Comparison of ENCODE assay signal across 8 mouse cellular contexts in the genomic region with DNA sequence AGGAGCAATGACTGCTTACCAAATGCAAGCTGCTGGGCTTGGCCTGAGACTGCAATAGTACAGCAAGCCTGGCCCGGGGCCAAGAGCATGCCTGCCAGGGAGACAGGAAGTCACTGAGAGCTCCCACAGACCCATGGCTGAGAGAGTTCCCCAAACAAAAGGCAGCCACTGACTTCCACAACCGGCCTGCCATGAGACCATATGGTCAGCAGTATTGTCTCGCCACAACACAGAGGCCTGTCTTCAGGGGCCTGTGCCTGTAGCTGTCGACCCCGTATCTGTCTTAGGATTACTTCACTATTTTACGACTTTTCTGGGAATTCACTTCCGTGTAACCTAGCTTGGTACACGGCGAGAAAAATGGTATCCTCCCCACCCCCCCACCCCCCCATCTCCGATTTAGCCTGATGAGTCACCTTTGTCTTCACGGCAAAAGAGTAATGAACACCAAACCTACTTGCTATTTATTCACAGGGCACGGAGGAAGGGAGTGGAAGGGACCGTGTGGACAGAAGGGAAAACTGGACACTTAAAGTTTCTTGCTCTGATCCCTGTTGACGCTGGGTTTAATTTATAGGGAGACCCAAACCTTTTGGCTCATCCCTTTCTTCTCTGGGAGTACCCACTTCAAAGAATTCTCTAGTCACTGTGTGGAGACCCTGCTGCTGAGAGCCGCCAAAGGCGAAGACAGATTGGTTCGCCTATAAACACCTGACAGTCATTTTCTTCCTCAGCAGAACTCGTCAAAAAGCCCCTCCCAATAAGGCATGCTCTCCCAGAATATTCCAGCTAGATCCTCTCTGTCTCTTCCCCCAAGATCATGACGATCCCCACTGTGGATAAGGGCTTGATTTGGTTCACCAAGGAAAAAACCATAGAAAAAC. TPM values are rescaled to one million over a fixed set of nuclear protein-coding genes. Genes with fewer than 3 reads are reported as not detected.
DNase-seq lines count a peak whose midpoint lies in the region; ATAC-seq and TF ChIP-seq lines count a peak whose summit lies in the region.

No protein-coding gene starts in this region.

- H3K4me3 ChIP-seq in bone marrow, adult 2 months (replicated peaks; ENCODE audit: control insufficient read depth, low read depth, low read length), result peak overlapping the region; percentile 29
- H3K4me3 ChIP-seq in embryonic fibroblast, embryonic 13.5 days (ENCODE audit: insufficient read depth, low read length), result no peak overlapping the region
- H3K4me3 ChIP-seq in heart, embryonic 11.5 days (ENCODE audit: low read depth, low read length), result no peak overlapping the region
- H3K4me3 ChIP-seq in kidney, embryonic 14.5 days (ENCODE audit: low read length), result peak overlapping the region; percentile 2; the same call in 1 of the 2 replicates
- peak overlapping the region; percentile 23; the same call in 1 of the 2 replicates for H3K4me3 ChIP-seq in limb, embryonic 13.5 days
- no peak overlapping the region for H3K4me3 ChIP-seq in midbrain, embryonic 13.5 days (replicated peaks)
- peak overlapping the region; percentile 56 for H3K4me3 ChIP-seq in small intestine, adult 2 months (ENCODE audit: low read depth, low read length)

- peak overlapping the region; percentile 46; the same call in 1 of the 2 replicates for H3K27ac ChIP-seq in bone marrow, adult 2 months (ENCODE audit: control insufficient read depth, insufficient read depth, low read depth, low read length, poor library complexity)
- H3K27ac ChIP-seq in embryonic fibroblast, embryonic 13.5 days (ENCODE audit: insufficient read depth, low read length), result peak overlapping the region; percentile 89
- peak overlapping the region; percentile 93 for H3K27ac ChIP-seq in heart, embryonic 11.5 days (ENCODE audit: low read depth, low read length)
- peak overlapping the region; percentile 77 for H3K27ac ChIP-seq in kidney, embryonic 14.5 days (ENCODE audit: low read depth, low read length)
- H3K27ac ChIP-seq in limb, embryonic 13.5 days, result peak overlapping the region; percentile 45
- H3K27ac ChIP-seq in midbrain, embryonic 13.5 days, result peak overlapping the region; percentile 84
- H3K27ac ChIP-seq in small intestine, adult 2 months (ENCODE audit: insufficient read depth, low read depth, low read length), result peak overlapping the region; percentile 86

- TF ChIP-seq POLR2A in bone marrow, adult 2 months (IDR thresholded peaks at IDR 0.05; ENCODE audit: borderline replicate concordance, control insufficient read depth, low read depth, low read length), result no peak
- TF ChIP-seq POLR2A in embryonic fibroblast, embryonic 13.5 days (IDR thresholded peaks at IDR 0.05; ENCODE audit: low read depth, low read length), result peak; percentile 38
- TF ChIP-seq POLR2A in small intestine, adult 2 months (IDR thresholded peaks at IDR 0.05; ENCODE audit: low read depth, low read length), result peak; percentile 45; the same call in 1 of the 2 replicates

- 23% methylated on average over 19 of the region's 19 CpGs for WGBS in bone marrow, adult 2 months
- WGBS in heart, embryonic 11.5 days (ENCODE audit: insufficient replicate concordance), result 18% methylated on average over 19 of the region's 19 CpGs
- 6% methylated on average over 19 of the region's 19 CpGs for WGBS in kidney, embryonic 14.5 days
- 12% methylated on average over 19 of the region's 19 CpGs for WGBS in limb, embryonic 13.5 days
- 23% methylated on average over 19 of the region's 19 CpGs for WGBS in midbrain, embryonic 13.5 days
- 17% methylated on average over 19 of the region's 19 CpGs for WGBS in small intestine, adult 2 months

- DNase-seq in yolk sac, embryonic 10.5 days (ENCODE audit: low spot score), result peak; percentile 79

- peaks cover 1% of the 10 kb centered on the region; the same call in 1 of the 2 replicates for H3K4me1 ChIP-seq in bone marrow, adult 2 months (ENCODE audit: control insufficient read depth, insufficient read depth, low read length)
- H3K4me1 ChIP-seq in embryonic fibroblast, embryonic 13.5 days (ENCODE audit: control insufficient read depth, insufficient read depth, low read length), result peaks cover 14% of the 10 kb centered on the region
- H3K4me1 ChIP-seq in heart, embryonic 11.5 days (ENCODE audit: control insufficient read depth, insufficient read depth, low read length), result peaks cover 32% of the 10 kb centered on the region
- H3K4me1 ChIP-seq in kidney, embryonic 14.5 days (ENCODE audit: control insufficient read depth, insufficient read depth, low read length), result peaks cover 45% of the 10 kb centered on the region
- peaks cover 46% of the 10 kb centered on the region for H3K4me1 ChIP-seq in limb, embryonic 13.5 days
- H3K4me1 ChIP-seq in midbrain, embryonic 13.5 days (replicated peaks), result peaks cover 34% of the 10 kb centered on the region
- peaks cover 8% of the 10 kb centered on the region; the same call in 1 of the 2 replicates for H3K4me1 ChIP-seq in small intestine, adult 2 months (ENCODE audit: control insufficient read depth, insufficient read depth, insufficient read length, low read length)

- peak overlapping the region; percentile 51 for H3K4me2 ChIP-seq in heart, embryonic 11.5 days
- H3K4me2 ChIP-seq in kidney, embryonic 14.5 days (replicated peaks; ENCODE audit: low read depth, low read length), result peak overlapping the region; percentile 29
- H3K4me2 ChIP-seq in limb, embryonic 13.5 days (replicated peaks), result peak overlapping the region; percentile 53
- H3K4me2 ChIP-seq in midbrain, embryonic 13.5 days (replicated peaks), result peak overlapping the region; percentile 25

- no peaks in the 10 kb centered on the region for H3K27me3 ChIP-seq in heart, embryonic 11.5 days (ENCODE audit: control insufficient read depth, insufficient read depth, low read length)
- no peaks in the 10 kb centered on the region for H3K27me3 ChIP-seq in kidney, embryonic 14.5 days (ENCODE audit: control insufficient read depth, insufficient read depth, low read length)
- H3K27me3 ChIP-seq in limb, embryonic 13.5 days, result no peaks in the 10 kb centered on the region
- H3K27me3 ChIP-seq in midbrain, embryonic 13.5 days, result no peaks in the 10 kb centered on the region
- H3K27me3 ChIP-seq in small intestine, adult 2 months (ENCODE audit: control insufficient read depth, insufficient read depth, low read length), result no peaks in the 10 kb centered on the region

- TF ChIP-seq CTCF in bone marrow, adult 2 months (IDR thresholded peaks at IDR 0.05; ENCODE audit: control insufficient read depth, insufficient read depth, low read length), result no peak
- TF ChIP-seq CTCF in embryonic fibroblast, embryonic 13.5 days (IDR thresholded peaks at IDR 0.05; ENCODE audit: borderline replicate concordance, insufficient read depth, low read length), result no peak
- no peak for TF ChIP-seq CTCF in small intestine, adult 2 months (IDR thresholded peaks at IDR 0.05; ENCODE audit: extremely low read depth, insufficient read length, insufficient replicate concordance, low read depth, low read length)

- H3K36me3 ChIP-seq in heart, embryonic 11.5 days (ENCODE audit: control insufficient read depth, insufficient read depth, low read length), result no peaks in the 10 kb centered on the region
- H3K36me3 ChIP-seq in kidney, embryonic 14.5 days (ENCODE audit: control insufficient read depth, insufficient read depth, low read length), result no peaks in the 10 kb centered on the region
- H3K36me3 ChIP-seq in limb, embryonic 13.5 days, result no peaks in the 10 kb centered on the region
- no peaks in the 10 kb centered on the region for H3K36me3 ChIP-seq in midbrain, embryonic 13.5 days
- H3K36me3 ChIP-seq in small intestine, adult 2 months (ENCODE audit: control insufficient read depth, insufficient read depth, low read length), result no peaks in the 10 kb centered on the region

- H3K9ac ChIP-seq in heart, embryonic 11.5 days (ENCODE audit: low read depth, low read length), result peak overlapping the region; percentile 66; the same call in 1 of the 2 replicates
- H3K9ac ChIP-seq in kidney, embryonic 14.5 days (ENCODE audit: low read depth, low read length), result peak overlapping the region; percentile 38
- H3K9ac ChIP-seq in limb, embryonic 13.5 days, result peak overlapping the region; percentile 40
- 0 out of 2 replicates have a peak overlapping the region, but pooled peaks have one; percentile 15 for H3K9ac ChIP-seq in midbrain, embryonic 13.5 days (replicated peaks)

- peak; percentile 82 for ATAC-seq in heart, embryonic 11.5 days (replicated peaks; ENCODE audit: insufficient number of reproducible peaks, low FRiP score, low TSS enrichment)
- peak; percentile 63; the same call in 1 of the 2 replicates for ATAC-seq in kidney, embryonic 14.5 days (ENCODE audit: low FRiP score, low TSS enrichment)
- peak; percentile 41; the same call in 1 of the 2 replicates for ATAC-seq in limb, embryonic 13.5 days (ENCODE audit: low FRiP score, low read depth)
- ATAC-seq in midbrain, embryonic 13.5 days, result peak; percentile 87

- H3K9me3 ChIP-seq in heart, embryonic 11.5 days (replicated peaks; ENCODE audit: control insufficient read depth, low read length), result no peaks in the 10 kb centered on the region
- no peaks in the 10 kb centered on the region for H3K9me3 ChIP-seq in kidney, embryonic 14.5 days (ENCODE audit: control insufficient read depth, low read length)
- H3K9me3 ChIP-seq in limb, embryonic 13.5 days, result no peaks in the 10 kb centered on the region
- H3K9me3 ChIP-seq in midbrain, embryonic 13.5 days, result no peaks in the 10 kb centered on the region

RNA-seq across cellular contexts. Expression of a gene that starts 16.2 kb away (rescaled TPM):
- 1.4 and 4.9 TPM in 2 replicates for polyA plus RNA-seq in bone marrow, adult 2 months (2011; ENCODE audit: insufficient read depth, insufficient read length, low replicate concordance, missing spikeins)
- polyA plus RNA-seq in embryonic fibroblast, embryonic 13.5 days (2011; ENCODE audit: insufficient read length, low read depth, missing spikeins), result 1.8 and 2.2 TPM in 2 replicates
- polyA plus RNA-seq in heart, embryonic 11.5 days (2014; fragmentation: Nextera tagmentation; extraction: Ambion mirVana), result 2.1 and 2.6 TPM in 2 replicates
- 8.4 and 9.4 TPM in 2 replicates for polyA plus RNA-seq in kidney, embryonic 14.5 days (2014; fragmentation: Nextera tagmentation; extraction: Ambion mirVana)
- 5.1 and 5.3 TPM in 2 replicates for polyA plus RNA-seq in limb, embryonic 13.5 days (2015; fragmentation: Nextera tagmentation; extraction: Ambion mirVana)
- polyA plus RNA-seq in midbrain, embryonic 13.5 days (2015; fragmentation: Nextera tagmentation; extraction: Ambion mirVana), result 8.3 and 8.6 TPM in 2 replicates
- 1.6 and 3.2 TPM in 2 replicates for polyA plus RNA-seq in small intestine, adult 2 months (2012; rRNA removed)

Comparison
In these comparisons a context has a peak if more than half of its experiments do, and no peak if none do; other contexts are left out.
1. H3K4me3 ChIP-seq: peak in bone marrow, adult 2 months (single experiment), kidney, embryonic 14.5 days (single experiment), limb, embryonic 13.5 days (single experiment) and small intestine, adult 2 months (single experiment); none in embryonic fibroblast, embryonic 13.5 days (single experiment), heart, embryonic 11.5 days (single experiment) and midbrain, embryonic 13.5 days (single experiment).
2. H3K9ac ChIP-seq: peak in every context shown above with its lines; median percentile 66 in heart, embryonic 11.5 days; 40 in limb, embryonic 13.5 days; 38 in kidney, embryonic 14.5 days; 15 in midbrain, embryonic 13.5 days.
3. Peak in every context shown above with its lines, with median percentiles within 50 percentile points of each other: H3K27ac ChIP-seq, ATAC-seq and H3K4me2 ChIP-seq.